Mouse (Mus musculus) right cerebral cortex, postnatal 10 days (tissue): Measurements from ENCODE around the gene Tmbim6.
A peak's percentile ranks its signal among the peaks of the same experiment; 100 is the strongest.
"Not testable (repeated sequence)": the region's sequence is repeated elsewhere in the genome, so short reads cannot be mapped to it uniquely, and the experiment has no call there.

Experiments
- DNase-seq, 2 experiments: peaks; one replicate each; pipeline ENCODE4 v3.0.0; 2021; ENCODE audit warnings: low spot score in 2 of 2

The Tmbim6 gene

DNA sequence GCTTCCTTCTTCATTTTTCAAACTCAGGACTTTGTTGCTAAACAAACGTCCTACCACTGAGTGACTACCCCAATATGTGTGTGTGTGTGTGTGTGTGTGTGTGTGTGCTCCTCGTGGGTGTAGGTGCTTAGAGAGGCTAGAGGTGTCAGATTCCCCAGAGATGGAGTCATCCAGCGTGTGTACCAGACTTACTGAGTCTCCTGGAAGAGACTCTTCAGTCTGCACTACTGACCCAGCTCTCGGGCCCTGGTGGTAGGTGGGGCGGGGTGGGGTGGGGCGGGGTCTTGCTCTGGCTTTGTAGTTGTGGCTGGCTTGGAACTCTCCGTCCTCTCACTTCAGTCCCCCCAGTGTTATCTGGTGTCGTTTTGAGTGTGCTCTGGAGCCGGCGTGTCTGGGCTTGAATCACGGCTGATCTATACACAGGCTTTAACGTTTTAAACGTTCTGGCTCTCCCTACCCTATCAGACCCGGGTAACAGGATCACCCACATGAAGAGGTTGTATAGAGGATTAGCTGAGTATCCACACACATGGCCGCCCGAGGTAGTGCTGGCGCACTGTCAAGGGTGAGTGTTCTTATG, 25.1 kb downstream of the Tmbim6 start:
- DNase-seq: no peak

DNA sequence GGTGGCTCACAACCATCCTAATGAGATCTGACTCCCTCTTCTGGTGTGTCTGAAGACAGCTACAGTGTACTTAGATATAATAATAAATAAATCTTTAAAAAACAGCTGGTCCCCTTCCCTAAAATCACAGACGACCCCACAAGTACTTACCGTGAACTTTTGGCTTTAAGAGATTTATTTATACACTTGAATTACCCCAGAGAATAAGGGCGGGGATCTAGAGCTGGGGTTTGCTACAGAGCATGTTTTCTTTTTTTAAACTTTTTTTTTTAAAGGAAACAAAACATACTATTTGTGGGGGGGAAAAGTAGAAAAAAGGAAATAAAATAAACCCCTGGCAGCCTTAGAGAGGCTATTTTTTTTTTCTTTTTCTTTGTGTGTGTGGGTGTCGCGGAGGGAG, 27.4 kb downstream of the Tmbim6 start:
- DNase-seq: no peak

DNA sequence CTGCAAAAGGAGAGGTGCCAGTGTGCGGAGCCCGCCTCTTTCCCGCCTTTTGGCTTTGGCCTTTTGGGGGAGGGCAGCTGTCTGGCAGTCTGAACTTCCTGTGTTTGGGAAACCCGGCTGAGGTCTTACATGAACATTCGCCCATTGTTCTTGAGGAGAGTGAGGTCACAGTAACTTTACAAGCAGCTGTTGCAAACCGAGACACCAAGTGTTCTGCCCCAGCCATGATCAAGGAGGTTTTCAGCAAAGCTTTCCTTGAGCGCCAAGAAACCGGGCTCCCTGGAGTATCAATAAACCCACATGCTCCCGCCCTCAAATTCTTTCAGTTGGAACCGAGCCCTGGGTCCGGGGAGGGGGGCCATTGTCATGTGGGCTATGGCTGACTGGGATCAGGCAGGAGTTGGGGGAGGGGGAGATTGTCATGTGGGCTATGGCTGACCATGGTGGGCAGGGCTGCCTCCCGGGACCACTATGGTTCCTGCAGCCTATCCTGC, 27.9 kb downstream of the Tmbim6 start:
- peak; percentile 63 to 66 for DNase-seq

DNA sequence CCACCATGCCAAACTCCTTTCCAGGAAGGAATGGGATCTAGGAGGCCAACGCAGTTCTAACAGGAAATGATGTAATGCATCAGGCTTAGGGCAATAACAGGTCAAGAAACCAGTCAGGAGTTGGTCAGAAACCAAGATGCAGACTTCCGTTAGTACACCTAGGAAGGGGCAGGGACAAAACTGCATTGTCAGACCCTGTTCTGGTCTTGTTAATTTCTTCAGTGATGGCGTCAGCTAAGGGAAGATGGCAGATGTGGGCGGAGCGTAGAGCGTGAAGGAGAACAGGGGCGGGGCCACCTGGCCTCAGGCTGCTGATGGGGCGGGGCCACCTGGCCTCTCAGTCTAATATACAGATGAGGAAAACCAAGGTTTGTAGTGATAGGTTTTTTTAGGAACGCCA, 28.5 kb downstream of the Tmbim6 start:
- DNase-seq: no peak

DNA sequence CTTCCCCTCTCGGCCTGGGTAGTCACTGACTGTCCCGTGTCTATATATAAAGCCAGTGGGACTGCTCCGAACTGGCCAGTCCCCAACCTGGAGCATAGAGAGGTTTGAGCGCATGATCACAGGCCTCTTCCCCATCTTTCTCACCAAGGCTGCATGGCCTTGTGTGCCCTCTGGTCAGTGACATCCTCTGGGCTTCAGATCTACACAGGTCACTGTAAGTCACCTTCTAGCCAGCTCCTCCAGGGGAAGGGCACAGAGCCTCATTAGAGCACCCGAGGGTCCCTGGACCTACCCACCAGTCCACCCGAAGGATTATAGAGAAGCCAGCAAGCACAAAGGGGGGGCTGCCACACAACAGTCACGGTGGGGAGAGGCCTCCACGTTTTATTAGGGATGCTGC, 29.0 kb downstream of the Tmbim6 start:
- no peak for DNase-seq

DNA sequence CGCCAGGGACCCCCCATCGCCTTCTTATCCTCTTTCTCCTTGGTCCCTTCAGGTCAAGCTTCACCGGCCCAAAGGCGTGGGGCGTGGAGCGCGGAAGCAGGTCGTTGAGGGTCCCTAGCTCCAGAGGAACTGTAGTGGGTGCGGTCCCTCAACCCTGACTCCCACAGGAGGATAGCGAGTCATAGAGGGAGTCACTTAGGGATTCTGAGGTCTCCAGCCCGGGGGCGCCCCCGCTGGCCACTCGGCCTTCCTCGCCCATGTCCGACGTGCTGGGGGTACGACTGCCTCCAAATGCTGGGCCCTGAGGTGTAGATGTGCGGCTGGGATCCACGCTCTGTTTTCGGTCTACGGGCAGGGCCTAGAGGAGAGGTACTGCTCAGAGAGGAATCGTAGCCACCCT, 29.9 kb downstream of the Tmbim6 start:
- no peak for DNase-seq

DNA sequence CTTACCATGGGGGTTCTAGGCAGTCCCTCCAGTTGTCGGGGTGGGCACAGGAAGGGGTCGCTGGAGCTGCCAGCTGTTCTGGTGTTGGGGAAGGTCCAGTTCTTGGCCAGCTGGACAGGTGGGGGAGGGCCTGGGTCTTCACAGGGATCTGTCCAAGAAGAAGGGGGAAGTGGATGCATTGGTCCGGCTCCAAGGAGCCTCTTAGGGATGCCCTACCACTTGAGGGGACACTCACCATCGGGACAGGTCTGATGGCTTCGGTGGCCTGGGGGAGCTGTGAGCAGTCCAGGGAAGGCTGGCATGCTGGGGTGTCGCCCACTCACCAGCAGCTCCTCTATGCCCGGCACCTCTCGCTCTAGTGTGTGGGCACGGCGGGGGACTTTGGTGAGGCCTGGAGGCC, 30.4 kb downstream of the Tmbim6 start:
- DNase-seq: no peak

DNA sequence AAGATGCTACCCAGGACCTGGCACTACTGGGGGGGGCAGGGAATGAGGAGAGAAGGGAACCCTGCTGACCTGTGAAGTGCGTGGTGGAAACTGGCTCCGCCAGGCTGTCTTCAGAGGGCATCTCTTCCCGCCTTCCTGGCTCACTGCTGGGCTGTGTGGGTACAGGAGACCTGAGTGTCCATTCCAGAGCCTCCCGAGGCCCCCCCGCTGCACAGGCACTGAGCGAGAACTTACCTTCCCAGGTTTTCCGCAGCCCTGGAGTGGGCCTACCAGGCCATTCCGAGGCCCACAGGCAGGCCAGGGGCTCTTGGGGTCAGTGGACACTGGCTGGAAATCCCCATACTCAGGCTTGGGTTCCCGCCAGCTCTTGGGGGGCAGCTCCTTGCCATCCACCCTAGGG, 31.2 kb downstream of the Tmbim6 start:
- no peak for DNase-seq

DNA sequence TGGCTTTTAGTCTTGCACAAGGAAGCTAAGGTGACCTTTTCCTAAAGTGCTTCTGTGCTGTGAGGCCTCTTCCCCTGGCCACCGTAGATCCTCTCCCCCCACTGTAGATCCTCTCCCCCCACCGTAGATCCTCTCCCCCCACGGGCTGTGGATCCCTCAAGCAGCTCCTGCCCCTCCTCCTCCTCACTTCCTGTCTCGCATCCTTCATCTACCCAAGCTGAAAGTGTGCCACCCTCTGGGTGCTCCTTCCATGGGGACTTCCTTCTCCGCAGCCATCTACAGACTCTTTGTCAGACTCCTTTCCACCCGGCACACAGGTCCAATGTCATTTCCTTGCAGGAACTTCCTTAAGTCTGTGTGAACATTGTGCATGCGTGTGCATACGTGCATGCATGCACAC, 37.7 kb downstream of the Tmbim6 start:
- DNase-seq: no peak

DNA sequence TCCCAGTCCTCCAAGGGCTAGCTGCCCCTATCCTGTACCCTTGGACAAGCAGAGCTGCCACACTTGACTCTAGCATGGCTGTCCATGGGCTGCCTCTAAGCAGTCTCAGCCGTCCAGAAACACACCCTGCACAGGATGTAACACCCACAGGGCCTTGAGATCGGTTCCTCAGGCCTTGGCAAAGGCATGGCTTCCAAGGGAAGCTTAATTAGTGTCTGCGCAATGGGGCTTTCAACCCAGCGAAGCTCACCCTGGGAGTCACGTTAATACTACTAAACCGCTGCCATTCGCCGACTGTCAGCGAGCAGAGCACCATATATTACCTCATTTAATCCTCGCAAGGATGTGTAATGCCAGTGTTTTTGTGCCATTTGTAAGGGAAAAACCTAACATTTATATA, 38.4 kb downstream of the Tmbim6 start:
- DNase-seq: no peak

DNA sequence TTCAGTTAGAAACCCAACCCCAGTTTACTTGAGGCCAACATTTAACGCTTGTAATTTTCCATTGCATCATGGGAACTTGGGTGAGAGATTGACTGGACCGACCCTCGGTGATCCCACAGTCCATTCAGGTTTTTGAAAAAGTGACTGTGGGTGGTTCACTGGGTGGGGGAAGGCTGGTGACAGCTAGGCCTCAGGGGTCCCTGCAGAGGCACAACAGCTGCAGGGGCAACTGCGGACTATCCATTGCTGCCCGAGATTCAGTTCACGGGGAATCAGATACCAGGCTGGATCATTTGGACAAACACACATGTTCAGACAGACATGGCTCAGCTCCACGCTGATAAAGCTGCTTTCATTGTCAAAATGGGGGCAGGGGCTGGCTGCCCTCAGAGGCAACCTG, 38.8 kb downstream of the Tmbim6 start:
- no peak for DNase-seq

DNA sequence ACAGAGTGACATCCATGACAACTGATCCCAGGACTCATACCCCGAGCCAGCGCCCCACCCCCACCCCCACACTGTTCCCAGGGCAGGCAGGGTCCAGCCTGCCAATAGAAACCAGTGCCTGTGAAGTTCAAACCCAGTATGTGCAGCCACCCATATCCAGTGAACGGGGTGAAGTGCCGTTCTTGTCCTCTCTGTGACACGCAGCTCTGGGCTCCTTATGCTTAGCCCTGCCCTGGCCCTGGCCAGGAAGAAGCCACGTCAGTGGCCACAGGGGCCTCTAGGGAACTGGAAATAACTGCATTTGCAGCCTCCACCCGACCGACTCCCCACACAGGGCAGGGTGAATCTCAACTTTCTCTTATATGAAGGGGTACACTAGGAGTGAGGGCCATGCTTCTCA, 39.3 kb downstream of the Tmbim6 start:
- DNase-seq: no peak

DNA sequence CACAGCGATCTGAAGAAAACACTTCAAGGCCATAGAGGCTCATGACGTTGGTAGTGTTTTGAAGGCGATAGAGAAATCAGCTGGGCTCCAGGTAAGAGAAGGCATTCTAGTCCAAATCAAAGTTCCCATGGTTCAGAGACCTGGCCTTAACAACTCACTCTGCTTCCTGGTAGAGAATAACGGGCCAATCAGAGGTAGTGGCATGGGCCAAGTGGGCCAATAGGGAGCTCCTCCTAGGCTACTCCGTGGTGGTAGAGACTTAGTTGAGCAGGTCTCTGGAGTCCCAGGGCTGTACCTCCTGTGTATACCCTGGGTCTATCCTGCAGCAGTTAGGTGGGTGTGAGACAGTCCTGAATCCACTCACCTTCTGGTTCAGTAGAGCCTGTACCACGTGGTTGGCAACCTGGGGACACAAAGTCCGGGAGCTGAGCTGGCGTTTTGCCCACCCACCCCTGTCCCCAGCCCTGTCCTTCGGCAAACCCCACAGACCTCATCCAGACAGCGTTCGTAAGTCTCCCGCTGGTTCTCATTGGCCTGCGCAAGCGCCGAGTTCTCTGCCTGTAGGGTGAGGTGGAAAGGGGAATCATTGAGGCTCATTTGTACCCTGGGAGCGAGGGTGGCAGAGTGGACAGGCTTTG, 40.5 kb downstream of the Tmbim6 start:
- DNase-seq: no peak

DNA sequence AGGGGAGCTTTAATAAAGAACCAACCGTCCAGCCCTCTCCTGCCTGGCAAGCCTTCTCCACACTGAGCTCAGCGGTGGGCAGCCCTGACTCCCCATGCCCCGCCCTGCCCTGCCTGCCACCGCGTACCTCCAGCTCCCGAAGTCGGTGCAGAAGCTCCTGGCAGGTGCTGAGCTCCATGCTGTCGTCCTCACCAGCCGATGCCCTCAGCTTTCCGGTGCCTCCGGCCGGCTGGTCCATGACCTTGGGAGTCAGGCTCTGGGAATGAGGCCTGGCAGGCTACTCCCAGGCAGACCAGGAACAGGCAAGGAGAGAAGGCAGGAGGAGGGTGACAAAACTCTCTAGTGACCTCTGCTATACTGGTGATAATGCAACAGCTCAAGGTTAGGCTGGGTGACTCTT, 41.2 kb downstream of the Tmbim6 start:
- DNase-seq: no peak

DNA sequence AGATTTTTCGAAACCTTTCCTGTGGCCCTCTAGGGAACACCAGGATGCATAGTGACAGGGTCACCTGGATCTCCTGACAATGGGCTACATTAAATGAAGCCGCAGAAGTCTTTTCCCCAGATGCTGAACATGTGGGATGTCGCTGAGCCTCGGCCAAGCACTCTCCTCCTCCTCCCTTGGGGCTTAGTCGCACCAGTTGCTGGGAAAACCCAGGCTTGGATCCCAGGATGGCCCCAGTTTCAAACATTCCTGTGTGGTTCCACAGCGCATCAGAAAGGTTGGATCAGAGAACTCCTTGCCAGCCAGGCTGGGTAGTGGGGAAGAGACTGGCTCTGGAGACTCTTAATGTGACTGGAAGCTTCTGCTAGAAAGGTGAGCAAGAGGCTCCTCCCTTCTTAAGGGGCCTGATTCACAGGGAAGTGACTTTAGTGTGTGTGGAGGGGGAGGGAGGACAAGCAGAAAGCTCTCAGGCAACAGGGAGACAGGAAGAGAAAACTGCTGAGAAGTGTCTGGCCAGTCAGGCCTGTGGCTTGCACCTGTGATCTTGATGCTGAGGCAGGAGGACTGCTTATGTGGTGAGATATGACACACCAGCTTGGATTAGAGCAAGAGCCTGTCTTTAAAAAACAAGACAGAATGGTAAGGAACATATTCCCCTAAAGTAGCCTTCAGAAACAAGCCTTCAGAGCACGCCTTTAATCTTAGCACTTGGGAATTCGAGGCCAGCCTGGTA, 46.5 kb downstream of the Tmbim6 start:
- no peak for DNase-seq

DNA sequence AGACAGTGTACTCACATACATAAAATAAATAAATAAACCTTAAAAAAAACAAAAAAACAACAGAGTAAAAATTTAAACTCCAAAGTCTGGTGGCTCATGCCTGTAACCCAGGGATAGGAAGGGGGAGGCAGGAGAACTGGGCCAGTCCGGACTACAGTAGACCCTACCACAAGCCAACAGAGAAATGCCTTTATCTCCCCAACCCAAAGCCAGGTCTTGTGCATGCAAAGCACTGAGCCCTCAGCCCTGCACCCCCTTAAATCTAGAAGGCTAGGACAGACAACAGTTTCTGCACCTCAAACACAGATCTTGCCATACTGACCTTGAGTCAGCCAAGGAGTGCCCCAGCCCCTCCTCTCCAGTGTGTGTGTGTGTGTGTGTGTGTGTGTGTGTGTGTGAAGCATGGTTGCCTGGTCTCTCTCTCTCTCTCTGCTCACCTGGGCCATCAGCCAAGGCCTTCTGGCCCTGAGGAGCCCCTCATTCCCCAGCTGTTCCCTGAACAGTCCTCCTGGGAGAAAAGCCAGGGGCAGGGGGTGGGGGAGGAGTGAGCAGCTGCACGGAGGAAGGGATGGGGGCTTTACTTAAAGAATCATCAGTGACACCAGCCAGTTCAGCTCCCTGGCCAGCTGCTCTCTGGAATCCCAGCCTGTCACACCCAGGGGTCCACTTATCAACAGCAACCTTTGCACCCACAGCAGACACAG, 47.6 kb downstream of the Tmbim6 start:
- peak; percentile 75 to 80 for DNase-seq

DNA sequence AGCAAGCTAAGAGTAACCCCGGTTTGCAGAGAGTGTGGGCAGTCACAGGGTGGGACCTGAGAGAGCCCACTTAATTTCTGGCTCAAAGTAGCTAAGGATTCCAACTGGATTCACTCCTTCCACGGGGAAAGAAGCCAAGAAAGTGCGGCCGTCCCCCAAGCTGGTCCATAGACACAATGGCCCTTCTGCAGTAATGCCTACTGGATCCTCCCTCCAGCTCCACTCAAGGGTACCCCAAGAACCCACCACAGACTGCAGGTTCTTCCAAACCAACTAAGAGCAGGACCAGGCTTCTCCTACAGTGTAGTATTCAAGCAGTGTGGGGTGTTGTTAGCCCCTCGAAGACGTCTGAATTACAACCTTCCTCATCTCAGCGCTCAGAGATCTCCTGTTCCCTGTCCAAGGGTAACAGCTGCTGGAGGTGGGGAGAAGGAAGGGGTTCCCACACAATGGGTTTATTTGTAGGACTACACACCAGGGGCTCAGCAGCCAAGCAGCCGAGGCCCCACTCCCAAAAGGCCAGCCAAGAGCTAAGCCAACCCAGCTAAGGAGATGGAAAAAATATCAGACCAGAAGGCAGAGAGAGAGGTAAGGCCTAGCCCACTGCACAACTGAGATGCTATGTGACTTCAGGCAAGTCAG, 48.3 kb downstream of the Tmbim6 start:
- no peak for DNase-seq

DNA sequence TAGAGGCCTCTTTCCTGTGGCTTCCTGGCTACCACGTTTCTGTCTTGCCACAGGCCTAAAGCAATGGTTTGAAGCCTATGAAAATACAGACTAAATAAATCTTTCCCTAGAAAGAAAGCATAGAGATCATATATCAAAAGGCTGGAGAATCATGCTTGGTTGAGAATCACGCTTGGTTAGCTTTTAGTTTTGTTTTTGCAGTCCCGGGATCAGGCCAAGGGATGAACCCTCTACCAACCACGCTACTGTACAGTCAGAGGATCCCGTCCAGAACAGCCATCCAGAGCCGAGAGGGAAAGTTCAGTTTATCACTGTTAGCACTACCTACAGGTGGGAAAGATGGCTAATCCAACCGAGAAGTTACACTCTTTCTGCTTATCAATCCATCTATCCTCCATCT, 49.7 kb downstream of the Tmbim6 start:
- DNase-seq: no peak

DNA sequence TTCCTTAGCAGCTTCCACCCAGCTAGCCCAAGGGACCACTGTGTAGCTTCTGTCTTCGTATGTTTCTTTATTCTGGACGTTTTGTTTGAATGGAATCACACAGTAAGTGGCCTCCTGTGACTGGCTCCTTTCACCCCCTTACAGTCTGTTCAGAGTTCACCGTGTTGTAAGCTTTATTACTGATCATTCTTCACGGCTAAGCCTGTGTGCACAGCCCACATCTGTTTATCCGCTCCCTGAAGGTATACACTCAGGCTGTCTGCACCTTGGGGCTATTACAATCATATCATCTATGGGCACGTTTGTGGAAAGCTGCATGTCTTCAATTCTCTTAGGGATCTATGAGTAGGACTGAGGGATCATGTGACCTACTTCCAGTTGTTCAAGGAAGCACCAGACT, 52.9 kb downstream of the Tmbim6 start:
- no peak for DNase-seq

DNA sequence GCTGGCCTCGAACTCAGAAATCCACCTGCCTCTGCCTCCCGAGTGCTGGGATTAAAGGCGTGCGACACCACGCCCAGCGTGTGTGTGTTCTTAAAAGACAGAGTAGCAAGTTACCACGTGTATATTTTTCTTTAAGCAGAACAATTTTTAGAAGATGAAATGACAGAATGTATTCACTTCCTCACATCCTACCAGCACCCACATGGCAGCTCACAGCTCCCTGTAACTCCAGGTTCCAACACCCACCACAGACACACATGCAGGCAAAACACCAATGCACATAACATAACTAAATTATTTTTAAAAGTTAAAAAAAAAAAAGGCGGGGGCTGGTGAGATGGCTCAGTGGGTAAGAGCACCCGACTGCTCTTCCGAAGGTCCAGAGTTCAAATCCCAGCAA, 53.5 kb downstream of the Tmbim6 start:
- not testable (repeated sequence) for DNase-seq

DNA sequence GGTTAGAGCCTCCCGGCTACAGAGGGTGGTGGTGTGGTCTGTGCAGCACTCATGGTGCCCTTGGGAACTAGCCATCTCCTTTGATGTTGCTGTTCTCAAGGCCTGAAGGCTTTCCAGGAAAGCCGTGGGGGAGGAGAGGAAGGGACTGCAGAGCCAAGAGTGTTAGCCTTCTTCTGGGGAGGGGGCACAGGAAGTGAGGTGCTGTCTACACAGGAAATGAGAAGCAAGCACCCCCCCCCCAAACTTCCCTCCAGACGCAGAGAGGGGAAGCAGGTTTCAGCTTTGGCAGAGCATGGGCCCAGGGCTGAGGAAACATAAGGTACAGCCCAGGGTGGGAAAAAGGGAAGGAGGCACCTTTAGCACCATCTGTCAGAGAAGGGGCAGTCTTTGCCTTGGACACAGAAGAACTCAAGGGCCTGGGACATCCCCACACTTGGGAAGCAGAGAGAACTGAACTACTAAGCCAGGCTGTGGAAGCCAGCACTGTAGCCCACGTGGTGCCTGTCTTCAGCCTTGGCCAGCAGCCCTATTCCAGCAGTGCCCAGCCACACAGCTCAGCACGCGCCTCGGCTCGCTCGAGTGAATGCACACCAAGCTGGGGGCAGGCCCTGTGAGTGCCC, 56.6 kb downstream of the Tmbim6 start:
- DNase-seq: peak; percentile 79 to 82
